Mouse (Mus musculus): ENCODE measurements at regions not wholly inside any gene's neighbourhood (a gene's known extent, or its start where the extent isn't known, plus 50 kb on each side); places are given as distances from the start of the nearest gene placed in this dataset.

GRCm38 (mm10) chr4:131188066-131188465, 243.9 kb downstream of the Matn1 start:
- Histone ChIP-seq H3K4me1 (ENCODE audit: control insufficient read depth in 1 of 2, insufficient read depth in 2 of 2) (0 out of 4 replicates have a peak, but pooled peaks cover 0 to 3% of the 10 kb centered on the region in 2 experiments), H3K36me3 (replicated peaks in 1 of 2; ENCODE audit: control insufficient read depth in 1 of 2, insufficient read depth in 1 of 2, low read length in 1 of 2) (no peaks in the 10 kb centered on the region), H3K27ac (ENCODE audit: insufficient read depth, low read depth) (no peak overlapping the region), H3K79me2 (replicated peaks; ENCODE audit: control insufficient read depth, extremely low read depth, insufficient read depth, poor library complexity, severe bottlenecking) (no peaks in the 10 kb centered on the region), H3K27me3 (replicated peaks) (peaks cover 85% of the 10 kb centered on the region), H3K9ac (ENCODE audit: insufficient read depth, low read depth) (no peak overlapping the region), H3K9me3 (replicated peaks; ENCODE audit: low read length) (no peaks in the 10 kb centered on the region), H3K4me2 (ENCODE audit: insufficient read depth, low read depth, poor library complexity, severe bottlenecking) (no peak overlapping the region), H3K4me3 (replicated peaks in 1 of 3; ENCODE audit: low read depth in 2 of 3, low read length in 2 of 3, poor library complexity in 1 of 3) (no peak overlapping the region)
- dilution Hi-C loops (cut with MboI; ENCODE audit: extremely low pct_ligation_motif_present, extremely low pct_unique_long_range_greater_than_20kb, low sequenced_read_pairs), result no loop called here
- TF ChIP-seq CHD1 (IDR thresholded peaks at IDR 0.05; ENCODE audit: low read depth, low read length) (no peak), SIN3A (IDR thresholded peaks at IDR 0.05; ENCODE audit: low read length) (no peak), UBTF (IDR thresholded peaks at IDR 0.05; ENCODE audit: low read depth, low read length) (no peak), TCF12 (IDR thresholded peaks at IDR 0.05; ENCODE audit: low read depth, low read length) (no peak), GABPA (IDR thresholded peaks at IDR 0.05; ENCODE audit: insufficient replicate concordance, low read depth, low read length) (no peak), E2F4 (IDR thresholded peaks at IDR 0.05; ENCODE audit: insufficient replicate concordance, low read depth, low read length) (no peak), KAT2A (IDR thresholded peaks at IDR 0.05; ENCODE audit: insufficient replicate concordance, low read length) (no peak), JUN (IDR thresholded peaks at IDR 0.05; ENCODE audit: insufficient read depth, low read depth, low read length) (no peak), PAX5 (IDR thresholded peaks at IDR 0.05; ENCODE audit: low read length) (no peak), ZNF384 (IDR thresholded peaks at IDR 0.05; ENCODE audit: low read depth, low read length) (no peak)
- in situ Hi-C loops (cut with MboI; ENCODE audit: low pct_ligation_motif_present, low pct_unique_long_range_greater_than_20kb, low sequenced_read_pairs), result no loop called here
- DNase-seq (ENCODE audit: extremely low read depth), result no peak

GRCm38 (mm10) chr4:131191106-131191880, 247.1 kb downstream of the Matn1 start:
- H3K9ac ChIP-seq (ENCODE audit: insufficient read depth, low read depth), result no peak overlapping the region
- in situ Hi-C loops (cut with MboI; ENCODE audit: low pct_ligation_motif_present, low pct_unique_long_range_greater_than_20kb, low sequenced_read_pairs), result no loop called here
- H3K4me2 ChIP-seq (ENCODE audit: insufficient read depth, low read depth, poor library complexity, severe bottlenecking), result no peak overlapping the region
- dilution Hi-C loops (cut with MboI; ENCODE audit: extremely low pct_ligation_motif_present, extremely low pct_unique_long_range_greater_than_20kb, low sequenced_read_pairs), result no loop called here
- DNase-seq (ENCODE audit: extremely low read depth), result no peak
- 0 out of 4 replicates have a peak, but pooled peaks cover 0 to 4% of the 10 kb centered on the region in 2 experiments for H3K4me1 ChIP-seq (ENCODE audit: control insufficient read depth in 1 of 2, insufficient read depth in 2 of 2)
- no peaks in the 10 kb centered on the region for H3K9me3 ChIP-seq (replicated peaks; ENCODE audit: low read length)
- H3K27me3 ChIP-seq (replicated peaks), result peaks cover 79% of the 10 kb centered on the region
- H3K79me2 ChIP-seq (replicated peaks; ENCODE audit: control insufficient read depth, extremely low read depth, insufficient read depth, poor library complexity, severe bottlenecking), result no peaks in the 10 kb centered on the region
- H3K36me3 ChIP-seq (replicated peaks in 1 of 2; ENCODE audit: control insufficient read depth in 1 of 2, insufficient read depth in 1 of 2, low read length in 1 of 2), result no peaks in the 10 kb centered on the region
- TF ChIP-seq RCOR1 (conservative IDR thresholded peaks at IDR 0.05; ENCODE audit: low read depth, low read length), result no peak
- no peak for TF ChIP-seq MYC (IDR thresholded peaks at IDR 0.05; ENCODE audit: low read depth, low read length)
- no peak for TF ChIP-seq ETS1 (conservative IDR thresholded peaks at IDR 0.05; ENCODE audit: low read depth, low read length)
- no peak overlapping the region for H3K4me3 ChIP-seq (replicated peaks in 1 of 3; ENCODE audit: low read depth in 2 of 3, low read length in 2 of 3, poor library complexity in 1 of 3)
- H3K27ac ChIP-seq (ENCODE audit: insufficient read depth, low read depth), result no peak overlapping the region

All from CH12.LX (cell line).